Mouse (Mus musculus) megakaryocyte, embryonic 14.5 days (primary cell): ENCODE data around the gene Elovl6.

Source experiments
- FLI1 ChIP-seq: IDR thresholded peaks from 2 replicates; pipeline ENCODE4 v1.6.1; 2012; ENCODE audit warnings: low read length, inconsistent platforms, mixed read lengths
- GATA1 ChIP-seq: IDR thresholded peaks from 3 replicates; pipeline ENCODE4 v1.6.1; 2012; ENCODE audit warnings: mixed read lengths, low read length, inconsistent platforms, borderline replicate concordance

DNA sequence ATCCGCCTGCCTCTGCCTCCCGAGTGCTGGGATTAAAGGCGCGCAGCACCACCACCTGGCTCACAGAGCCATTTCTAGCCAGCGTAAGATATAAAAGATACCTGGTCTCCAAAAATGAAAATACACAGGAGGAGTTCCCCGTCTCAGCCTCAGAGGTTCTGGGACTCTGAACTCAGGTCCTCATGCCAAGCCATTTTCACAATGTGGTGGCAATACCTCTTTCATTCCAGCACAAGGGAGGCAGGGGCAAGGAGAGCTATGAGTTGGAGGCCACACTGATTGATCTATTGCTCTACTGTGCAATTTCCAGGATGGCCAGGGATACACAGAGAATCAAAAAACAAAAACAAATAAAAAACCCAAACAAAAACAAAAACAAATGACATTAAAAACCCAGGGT lies 1.7 kb upstream of the Elovl6 start:
- TF ChIP-seq GATA1 (no peak), FLI1 (no peak)
